Mouse (Mus musculus): ENCODE measurements around the gene Kiz.

The Kiz gene

DNA sequence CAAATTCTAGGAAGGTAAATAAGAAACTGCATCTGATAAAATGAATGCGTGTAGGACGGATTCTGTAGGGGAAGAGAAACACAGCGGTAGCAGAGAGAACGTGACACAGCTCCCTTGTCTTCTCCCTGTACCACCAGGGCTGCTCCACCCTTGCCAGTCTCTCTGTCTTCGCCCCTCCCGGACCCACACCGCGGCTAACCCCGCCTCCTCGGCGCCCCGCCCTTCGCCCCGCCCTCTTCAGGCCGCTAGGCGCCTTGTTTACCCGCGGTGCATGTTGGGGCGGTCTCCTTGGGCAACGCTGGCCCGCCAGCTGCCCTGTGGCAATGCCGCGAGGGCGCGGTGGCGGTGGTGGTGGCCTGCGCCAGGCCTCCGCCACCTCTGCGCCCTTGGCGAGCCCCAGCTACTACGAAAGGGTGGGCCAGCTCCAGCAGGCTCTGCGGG is at the start of gene Kiz:
Kiz (plus strand) TSS at position 266 of the 441 bp plus-strand sequence.
- peak; percentile 96 for DNase-seq (ENCODE audit: low read depth)

DNA sequence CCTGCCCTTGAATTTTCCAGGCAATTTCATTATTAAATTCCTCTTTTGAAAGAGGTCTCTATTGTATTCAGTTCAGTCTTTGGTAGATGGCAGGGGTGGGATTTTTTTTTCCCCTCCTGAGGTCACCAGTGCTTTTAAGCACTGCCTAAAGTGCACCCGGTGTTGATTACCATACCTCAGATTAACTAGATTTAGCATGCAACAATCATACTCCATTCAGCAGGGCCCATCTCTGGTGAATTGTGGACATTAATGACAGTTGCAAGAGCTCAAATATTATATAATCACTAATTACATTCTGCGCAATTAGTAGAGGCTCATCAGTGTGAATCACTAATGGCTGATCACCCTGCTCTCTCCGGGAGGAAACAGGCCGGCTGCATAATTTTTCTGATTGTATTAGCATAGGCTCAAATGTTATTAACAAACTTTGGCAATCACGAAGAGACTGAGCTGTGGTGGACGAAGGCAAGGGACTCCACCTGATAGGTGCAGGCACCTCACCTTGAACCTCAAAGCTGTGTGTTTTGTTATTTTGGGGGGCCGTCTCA is 45.9 kb upstream of the Kiz start:
- DNase-seq (ENCODE audit: low read depth) = no peak

DNA sequence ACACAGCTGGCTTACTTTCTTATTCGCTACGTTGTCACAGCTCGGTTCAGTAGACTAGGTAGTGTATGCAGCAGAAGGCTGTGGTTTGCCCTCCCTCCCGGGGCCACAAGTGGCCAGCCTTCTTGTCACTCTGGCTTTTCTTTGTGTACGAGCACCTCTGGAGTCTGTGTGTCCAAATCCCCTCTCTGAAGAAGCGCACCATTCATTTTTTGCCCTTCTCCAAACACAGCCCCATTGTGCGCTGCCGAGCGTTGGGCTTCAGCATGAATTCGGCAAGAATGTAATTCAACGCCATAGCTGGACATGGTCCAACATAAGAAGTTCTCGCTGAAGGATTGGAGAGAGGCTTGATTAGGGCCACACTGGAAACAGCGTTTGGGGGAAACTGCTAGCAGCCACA is 45.0 kb upstream of the Kiz start:
- DNase-seq (ENCODE audit: low read depth) = no peak

DNA sequence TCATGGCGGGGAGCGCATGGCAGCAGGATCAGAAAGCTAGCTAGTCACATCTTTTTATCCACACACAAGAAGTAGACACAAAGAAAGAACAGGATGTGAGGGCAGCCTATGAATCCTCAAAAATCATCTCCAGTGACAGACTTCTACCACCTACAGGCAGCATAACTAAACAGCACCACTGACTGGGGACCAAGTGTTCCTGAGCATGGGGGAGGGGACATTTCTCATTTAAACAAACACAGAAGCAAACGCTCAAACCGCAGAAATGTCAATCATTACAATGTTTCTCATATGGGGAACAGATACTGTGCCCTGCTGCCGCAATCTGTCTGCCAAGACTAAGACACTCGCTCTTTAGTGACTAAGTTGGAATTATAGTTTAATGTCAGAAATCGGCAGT is 40.7 kb upstream of the Kiz start:
- DNase-seq (ENCODE audit: low read depth) = no peak

DNA sequence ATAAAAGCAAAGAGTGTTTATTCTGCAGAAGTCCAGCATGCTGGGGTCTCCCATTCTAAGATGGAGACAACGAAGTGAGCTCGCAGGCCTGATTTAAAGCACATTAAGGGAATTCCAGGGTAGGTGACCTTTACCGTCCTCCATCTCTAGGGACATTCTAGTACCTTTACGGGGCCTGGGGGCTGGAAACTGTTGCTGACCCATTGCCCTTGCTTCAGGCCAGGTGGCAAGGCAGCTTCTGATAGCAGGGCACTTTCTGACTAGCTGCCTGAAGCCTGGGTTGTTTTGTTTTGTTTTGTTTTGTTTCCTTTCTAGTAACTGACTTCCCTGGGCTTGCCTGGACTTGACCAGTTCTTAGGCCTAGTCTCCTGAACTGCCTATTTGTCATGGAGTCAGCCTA is 36.6 kb upstream of the Kiz start:
- DNase-seq (ENCODE audit: low read depth) = no peak

DNA sequence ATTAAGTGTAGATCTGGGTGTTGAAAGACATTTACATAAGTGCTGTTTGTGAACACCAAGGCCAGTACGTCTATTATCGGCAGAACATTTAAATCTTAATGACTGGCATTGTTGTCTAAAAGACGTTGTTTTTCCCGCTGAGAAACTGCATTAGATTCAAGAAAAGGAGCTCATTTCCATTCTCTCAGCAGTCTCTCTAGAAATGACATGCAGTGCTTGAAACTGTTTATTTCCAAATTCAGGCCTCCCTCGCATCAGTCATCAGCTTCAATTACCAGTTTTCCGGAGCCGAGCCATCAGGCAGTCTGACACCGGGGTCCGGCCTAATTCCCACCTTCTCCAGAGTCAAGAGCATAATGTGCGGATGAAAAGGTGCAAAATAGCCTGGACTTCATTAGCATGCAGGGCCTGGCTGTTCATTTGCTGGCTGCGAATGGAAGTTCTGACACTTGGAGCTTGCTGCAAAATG is 32.1 kb upstream of the Kiz start:
- DNase-seq (ENCODE audit: low read depth) = no peak

DNA sequence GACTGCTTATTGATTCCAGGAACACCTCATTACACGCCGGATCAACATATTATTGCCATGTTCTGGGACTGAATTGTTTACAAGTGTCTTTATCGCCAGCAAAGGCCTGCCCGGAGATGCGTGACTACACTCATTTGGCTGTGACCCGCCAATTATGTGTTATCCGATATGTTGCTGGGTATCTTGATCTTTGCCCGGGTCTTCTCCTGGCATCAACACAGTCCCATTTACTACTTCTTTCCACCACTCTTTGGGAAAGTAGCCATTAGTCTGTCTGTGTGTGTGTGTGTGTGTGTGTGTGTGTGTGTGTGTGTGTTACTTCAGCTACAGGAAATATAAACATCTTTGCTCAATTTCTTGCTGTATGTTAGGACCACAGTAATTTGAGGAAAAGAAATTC is 31.6 kb upstream of the Kiz start:
- no peak for DNase-seq (ENCODE audit: low read depth)

DNA sequence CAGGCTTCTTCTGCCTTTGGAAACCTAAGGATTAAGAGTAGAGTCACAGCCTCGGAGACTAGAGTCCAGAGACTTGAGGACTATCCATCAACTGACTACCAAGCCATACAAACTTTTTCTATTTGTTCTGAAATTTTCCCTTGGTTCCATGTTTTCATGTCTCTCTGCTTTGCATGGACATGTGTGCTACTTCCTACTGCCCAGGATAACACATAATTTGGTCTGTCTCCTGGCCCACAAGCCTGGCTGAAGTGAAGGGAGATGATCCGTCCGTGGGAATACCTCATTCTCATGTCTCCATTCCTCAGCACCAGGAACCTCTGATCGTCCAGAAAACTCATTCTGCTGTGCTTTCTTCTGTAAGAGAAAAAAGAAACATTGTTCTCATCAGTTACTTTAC is 27.7 kb upstream of the Kiz start:
- DNase-seq (ENCODE audit: low read depth) = no peak

DNA sequence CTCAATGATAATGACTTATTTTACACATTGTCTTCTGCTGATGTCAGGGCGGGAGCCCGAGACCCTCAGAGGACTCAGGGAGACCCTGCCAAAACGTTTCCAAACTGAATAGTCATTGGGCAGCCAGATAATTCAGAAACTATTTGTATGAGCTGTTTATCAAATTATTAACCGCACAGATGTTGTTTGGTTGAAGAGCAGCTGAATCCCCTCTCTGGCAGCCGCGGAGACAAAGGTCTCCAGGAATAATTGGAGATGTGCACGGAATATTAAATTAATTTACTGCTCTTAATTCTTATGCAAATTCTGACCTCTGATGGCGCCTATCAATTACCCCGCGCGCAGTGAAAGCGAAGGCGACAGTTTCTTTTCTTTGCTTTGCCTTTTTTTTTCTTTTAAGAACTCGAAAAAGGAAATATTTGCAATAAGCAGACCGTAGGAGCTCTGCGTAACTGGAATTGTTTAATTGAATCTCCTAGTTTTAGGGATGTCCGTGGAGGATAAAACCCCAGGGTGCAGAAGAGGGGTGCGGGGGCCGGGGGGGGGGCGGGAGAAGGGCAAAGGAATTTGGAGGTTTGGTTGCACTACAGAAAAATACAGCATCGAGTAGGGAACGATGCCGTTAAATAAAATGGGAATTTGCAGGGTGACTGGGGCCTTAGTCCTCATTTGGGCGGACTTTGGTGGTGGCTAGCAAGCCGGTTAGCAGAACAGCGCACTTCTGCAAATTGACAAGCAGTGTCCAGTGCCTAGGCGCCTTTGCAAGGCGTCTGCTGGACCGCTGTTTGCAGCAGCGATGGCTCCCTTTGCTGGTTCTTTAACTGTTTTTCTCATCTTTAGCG is 22.2 kb upstream of the Kiz start:
- DNase-seq (ENCODE audit: low read depth) = no peak

DNA sequence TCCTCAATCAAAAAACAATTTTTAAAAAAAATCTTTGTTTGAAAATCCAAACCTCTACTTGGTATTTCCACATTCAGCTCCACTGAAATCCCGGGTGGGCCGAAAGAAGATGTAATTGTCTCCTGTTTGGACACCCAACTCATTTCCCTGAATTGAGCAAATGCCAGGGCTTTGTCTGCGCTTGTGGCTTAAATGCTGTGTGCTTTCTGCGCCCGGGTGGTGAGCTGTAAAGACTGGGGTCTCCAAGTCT is 21.7 kb upstream of the Kiz start:
- no peak for DNase-seq (ENCODE audit: low read depth)

DNA sequence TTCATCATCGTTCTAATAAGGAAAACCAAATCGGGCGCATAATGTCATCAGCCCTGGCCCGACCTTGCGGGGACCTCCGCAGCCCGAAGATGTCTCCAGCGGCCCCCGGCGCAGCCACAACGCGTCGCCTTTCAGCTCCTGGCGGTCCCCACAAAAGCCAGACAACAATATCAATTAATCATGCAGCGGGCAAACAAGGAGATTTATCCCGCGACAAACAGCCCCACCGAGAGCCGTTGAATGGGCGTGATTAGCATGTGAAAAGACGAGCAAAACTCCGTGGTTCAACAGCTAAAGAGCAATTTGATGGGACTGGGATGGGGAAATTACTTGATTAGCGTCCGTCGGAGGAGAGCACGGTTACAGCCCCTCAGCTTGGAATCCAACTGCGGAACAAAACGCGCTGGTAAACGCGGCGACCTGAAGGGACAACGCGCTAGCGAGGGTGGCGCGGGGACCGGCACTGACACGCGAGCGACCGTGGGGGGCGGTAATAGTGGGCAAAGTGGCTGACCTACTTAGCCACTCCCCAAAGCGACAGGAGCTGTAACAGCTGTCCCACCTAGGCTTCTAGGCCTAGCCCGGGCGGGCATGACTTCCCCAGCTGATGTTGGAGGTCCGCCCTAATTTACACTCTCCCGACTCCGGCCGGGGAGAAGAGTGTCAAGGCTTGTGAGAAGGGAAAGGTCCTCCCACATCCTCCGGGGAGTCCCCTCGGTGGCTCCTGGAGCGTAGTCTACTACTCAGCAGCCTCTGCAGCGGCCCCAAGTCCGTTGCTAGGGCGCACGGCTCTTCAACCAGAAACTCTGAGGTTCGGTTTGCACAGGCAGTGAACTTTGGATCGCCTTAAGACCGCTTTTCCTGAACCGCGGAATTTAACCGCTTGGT is 21.1 kb upstream of the Kiz start:
- no peak for DNase-seq (ENCODE audit: low read depth)

DNA sequence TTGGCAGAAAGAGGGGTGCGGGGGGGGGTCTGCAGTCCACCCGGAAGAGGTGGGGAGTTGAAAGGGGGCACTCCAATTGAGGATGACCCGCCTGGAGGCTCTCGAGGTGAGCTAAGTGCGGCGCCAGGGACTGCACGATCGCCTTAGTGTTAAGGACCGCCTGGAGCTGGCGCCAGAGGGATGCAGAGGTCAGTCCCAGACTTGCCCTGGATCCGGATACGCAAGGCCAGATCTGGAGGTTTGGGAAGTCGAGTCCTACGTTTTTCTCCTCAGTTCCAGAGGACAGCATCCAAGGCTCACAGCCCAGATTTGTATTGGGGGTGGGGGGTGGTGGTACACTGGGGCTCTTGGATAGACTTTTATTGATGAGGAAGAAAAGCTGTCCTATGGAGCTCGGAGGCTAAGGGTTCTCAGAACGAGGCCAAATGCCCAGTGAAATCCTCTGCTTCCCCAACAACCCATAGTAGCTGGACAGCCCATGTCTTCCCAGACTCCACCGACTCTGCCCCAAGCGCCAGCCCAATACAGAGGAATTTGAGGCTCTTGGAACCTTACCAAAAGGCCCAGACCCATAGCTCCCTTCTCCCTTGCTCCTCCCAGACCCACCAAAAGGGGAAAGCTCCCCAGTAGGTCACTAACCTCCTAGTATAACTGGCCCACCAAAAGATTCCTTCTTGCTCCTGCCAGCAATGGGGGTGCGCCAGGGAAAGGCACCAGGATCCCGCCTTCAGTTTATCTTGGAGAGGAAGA is 20.2 kb upstream of the Kiz start:
- DNase-seq (ENCODE audit: low read depth) = no peak

DNA sequence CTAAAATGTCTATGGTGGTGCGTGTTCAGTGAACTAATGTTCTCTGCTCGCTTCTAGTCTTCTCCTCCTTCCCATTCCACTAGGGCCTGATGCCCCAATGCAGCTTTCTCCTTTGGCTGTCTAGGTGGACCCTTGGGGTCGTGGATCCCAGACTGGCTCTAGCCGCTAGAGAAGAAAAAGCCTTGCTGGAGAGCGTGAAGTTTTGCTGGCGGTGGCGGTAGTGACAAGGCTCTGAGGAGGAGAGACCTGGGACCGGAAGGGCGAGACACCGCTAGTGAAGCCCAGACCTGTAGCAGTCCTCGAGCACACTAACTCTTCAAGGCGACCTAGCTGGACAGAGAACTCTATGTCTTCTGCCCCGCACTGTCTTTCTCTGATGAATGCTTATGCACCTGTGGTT is 19.4 kb upstream of the Kiz start:
- no peak for DNase-seq (ENCODE audit: low read depth)

DNA sequence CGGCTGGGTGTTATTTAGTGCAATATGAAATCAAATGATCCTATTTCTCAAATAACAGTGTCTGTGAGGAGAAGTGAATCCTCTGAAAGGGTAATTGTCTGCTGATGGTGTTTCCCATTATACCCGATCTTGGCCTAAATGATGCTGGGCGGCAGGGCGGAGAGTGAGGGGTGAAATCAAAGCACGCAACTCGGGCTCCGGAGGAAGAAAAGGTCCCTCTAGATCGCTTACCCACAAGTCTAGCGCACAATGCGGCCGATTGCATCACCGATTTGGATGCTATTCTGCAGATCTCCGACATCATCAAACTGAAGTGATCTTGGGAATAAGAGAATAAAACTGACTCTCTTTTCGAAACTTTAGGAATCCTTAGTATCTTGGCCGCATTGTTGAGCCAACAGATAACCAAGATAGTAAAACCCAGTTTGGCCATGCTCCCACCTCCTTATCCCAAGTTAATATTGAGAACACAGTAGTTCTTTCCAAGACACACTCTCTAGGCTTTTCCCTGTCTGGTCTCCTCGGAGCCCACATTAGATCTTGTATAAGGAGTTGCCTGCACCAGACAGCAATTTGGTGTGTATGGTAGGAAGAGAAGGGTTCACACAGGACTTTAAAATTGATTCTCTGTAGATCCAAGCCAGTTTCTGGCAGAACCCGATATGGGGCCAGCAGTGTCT is 18.7 kb upstream of the Kiz start:
- DNase-seq (ENCODE audit: low read depth) = no peak

DNA sequence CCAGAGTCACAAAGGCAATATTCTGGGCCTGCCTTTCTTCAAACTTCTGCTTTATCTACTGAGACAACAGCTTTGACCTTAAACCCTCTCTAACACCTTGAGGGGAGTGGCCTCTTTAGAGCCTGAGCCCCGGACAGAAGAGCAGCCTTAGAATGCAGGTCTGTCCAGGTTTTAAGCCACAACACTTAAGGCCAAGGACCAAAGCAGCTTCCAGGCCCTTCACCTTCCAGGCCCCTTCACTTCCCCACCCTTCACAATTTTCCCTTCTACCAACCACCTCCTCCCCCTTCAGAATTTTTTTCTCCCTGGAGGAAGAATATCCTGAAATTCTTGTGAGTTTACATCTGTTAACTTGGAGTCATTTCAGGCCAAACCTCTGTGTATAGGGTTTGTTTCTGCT is 18.0 kb upstream of the Kiz start:
- DNase-seq (ENCODE audit: low read depth) = no peak

DNA sequence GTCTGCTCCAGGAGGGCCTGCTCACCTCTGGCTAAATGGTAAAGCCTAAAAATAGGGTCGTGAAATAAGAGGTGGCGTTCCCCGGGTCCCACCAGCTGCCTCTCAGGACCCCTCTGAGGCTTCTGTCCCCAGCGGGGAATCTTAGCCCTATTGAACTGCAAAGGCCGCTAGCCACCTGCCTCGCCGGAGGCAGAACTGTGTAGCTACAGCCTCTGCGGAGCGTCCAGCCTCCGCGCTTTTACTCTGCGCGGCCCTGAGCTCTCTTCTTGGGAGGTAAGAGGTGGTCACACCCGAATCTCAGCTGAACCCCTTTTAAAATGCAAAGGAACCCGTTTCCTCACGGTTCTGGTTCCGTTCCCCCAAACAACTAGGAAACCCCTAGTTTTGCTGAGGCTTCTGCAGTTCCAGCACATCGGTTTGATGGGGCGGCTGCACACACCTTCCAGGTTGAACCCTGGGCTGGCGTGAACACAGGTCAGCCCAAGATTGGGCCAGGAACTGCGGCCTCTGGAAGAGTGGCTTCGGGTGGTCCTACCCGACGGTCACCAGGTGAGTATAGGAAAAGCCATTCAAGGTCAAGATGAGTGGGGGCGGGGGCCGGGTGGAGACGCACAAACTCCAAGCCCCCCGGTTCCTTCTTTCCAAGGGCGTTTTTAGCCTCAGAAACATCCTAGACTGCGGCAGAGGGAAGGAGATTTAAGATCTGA is 16.9 kb upstream of the Kiz start:
- DNase-seq (ENCODE audit: low read depth) = no peak

DNA sequence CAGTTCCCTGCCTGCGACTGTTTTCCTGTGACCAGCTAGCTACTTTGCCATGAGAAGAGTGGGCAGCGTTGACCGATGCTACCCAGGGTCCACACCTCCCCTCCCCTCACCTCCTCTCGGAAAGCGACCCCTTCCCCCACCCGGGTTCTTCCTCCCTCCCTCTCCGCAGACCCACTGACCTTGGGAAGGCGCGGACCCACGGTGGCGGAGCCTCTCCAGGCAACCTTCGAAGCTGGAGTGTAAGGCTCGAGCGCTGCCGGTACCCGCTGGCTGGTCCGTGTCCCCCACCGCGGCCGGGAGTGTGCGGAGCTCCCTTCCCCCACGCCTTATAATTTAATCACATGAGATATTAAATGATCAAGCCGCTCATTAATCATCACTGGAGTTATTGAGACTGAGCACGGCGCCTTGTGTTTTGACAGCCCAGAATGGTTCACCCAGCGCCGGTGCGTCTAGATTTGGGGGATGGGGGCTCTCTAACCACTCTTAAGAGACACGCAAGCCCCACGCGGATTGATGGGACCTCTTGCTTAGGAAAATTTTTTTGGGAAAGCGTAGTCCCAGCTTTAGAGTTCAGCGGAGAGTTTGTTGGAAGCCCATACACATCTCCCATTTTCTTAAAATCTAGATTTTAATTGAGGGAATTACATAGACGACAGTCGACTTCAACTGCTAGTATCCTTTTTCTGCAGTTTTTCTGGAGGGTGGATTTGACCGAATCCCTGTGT is 16.2 kb upstream of the Kiz start:
- no peak for DNase-seq (ENCODE audit: low read depth)

DNA sequence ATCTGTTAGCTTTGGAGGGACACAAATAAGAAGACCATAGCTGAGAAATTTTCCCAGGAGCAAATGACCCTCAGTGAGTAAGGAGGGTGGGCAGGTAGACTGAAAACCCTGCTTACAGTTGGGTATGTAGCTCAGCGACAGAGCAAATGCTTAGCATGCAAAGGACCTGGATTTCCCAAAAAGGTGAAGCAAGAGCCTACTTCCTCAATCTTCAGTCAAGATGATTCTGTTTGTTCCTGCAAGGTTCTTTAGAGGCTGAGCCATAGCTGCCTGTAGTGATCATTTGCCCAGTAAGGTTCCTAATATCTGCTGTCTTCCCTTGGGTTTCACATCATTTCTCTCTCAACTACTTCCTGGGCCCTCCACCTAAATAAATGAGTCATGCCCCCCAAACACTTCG is 7.8 kb upstream of the Kiz start:
- DNase-seq (ENCODE audit: low read depth) = no peak

DNA sequence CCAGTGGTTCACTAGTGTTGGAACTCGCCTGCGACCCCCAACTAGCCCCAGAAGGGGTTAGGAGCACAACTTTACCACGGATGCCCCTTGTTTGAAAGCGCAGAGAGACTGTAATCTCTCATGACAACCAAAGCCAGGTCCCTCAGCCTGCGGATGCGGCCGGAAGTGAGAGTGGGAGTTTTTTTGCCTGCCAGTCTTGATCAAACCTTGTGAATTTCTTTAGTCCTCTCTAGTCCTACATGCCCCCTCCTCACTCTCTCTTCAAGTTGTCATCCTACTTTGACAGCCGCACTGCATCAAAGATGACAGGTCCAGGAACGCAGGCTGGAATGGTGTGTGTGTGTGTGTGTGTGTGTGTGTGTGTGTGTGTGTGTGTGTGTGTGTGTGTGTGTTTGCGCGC is 456 bp downstream of the Kiz start:
- peak; percentile 86 for DNase-seq (ENCODE audit: low read depth)

DNA sequence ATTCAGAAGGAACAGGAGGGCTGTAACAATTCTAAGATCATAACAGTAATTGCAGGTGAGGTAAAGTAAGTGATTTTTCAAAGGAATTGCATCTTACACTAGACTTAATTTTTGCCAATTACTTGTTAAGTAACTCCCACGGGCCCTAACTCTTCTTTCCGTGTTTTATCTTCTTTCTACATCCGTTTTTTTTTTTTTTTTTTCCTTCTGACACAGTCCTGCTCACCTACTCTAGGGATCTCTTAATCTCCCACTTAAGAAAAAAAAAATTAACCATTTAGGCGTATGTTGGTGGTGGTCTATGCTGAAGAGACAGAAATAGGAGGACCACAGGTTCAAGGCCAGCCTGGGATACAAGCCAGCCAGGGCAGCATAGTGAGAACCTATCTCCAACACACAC is 1.2 kb downstream of the Kiz start:
- DNase-seq (ENCODE audit: low read depth) = no peak

DNA sequence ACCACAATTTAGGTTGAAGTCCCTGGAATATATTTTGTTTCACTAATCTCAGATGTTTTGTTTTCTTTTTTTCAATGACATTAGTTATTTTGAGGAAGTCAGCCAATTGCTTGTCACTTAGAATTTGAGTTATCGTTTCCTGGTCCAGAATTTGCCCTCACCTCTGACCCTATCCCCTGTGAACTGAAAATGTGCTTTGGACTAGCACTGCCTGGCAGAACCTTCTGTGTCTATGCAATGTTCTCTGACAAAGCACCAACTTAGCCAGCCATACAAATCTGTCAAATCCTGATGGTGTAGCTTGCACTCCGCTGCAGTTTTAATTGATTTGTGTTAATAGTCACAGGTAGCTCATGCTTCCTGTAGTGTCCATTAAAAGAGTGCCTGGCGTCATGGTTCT is 10.1 kb downstream of the Kiz start:
- DNase-seq (ENCODE audit: low read depth) = no peak
